Mouse (Mus musculus): ENCODE results near the gene Sspn.

The Sspn gene

DNA sequence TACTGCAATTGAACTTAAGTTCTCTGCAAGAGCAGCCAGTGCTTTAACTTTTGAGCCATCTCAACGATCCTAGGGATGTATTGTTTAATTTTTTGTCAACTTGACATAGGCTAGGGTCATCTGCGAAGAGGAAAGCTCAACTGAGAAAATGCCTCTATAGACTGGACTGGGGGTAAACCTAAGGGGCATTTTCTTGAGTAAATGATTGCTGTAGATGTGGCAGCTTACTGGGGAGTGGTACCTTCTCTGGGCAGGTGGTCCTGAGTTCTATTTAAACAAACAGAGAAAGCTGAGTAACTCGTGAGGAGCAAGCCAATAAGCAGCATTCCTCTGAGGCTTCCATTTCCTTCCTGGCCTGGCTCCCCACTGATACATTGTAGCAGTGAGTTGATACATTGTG lies at the start of gene Sspn:
Gene Sspn, plus strand, starts transcription at position 301 of the 400 bp plus-strand sequence.
- in situ Hi-C loops (cut with MboI, MseI), result no loop called here

DNA sequence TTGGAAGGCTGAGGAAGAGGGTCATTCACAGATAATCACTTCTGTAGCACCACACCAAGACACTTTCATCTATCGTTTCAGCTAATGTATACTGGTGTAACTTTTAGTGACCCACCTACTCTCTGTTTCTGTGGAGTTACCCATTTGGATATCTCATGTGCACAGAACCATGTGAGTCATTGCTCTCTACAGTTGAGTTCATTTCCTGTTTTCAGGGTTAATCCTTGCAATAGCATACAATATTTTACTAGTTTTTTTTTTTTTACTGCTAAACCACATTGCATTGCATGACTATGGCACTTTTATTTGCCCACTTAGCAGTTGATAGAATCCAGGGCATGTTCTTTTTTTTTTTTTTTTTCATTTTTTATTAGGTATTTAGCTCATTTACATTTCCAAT lies 48.4 kb upstream of the Sspn start:
- in situ Hi-C loops (cut with MboI, MseI), result no loop called here

DNA sequence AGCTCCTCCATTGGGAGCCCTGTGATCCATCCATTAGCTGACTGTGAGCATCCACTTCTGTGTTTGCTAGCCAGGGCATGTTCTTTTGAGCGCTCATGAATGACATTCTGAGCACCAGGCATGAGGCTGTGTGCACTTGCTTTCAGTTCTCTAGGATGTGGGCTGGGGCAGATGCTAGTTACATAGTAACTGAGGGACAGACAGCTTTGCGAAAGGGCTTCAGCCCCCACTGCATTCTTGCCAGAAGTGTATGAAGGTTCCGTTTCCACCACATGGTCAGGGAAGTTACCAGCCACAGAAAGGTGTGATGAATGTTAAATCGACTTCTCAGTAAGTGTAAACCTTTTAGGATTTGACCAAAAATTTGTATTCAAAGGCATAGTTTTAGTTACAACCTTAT lies 47.8 kb upstream of the Sspn start:
- in situ Hi-C loops (cut with MboI, MseI), result no loop called here

DNA sequence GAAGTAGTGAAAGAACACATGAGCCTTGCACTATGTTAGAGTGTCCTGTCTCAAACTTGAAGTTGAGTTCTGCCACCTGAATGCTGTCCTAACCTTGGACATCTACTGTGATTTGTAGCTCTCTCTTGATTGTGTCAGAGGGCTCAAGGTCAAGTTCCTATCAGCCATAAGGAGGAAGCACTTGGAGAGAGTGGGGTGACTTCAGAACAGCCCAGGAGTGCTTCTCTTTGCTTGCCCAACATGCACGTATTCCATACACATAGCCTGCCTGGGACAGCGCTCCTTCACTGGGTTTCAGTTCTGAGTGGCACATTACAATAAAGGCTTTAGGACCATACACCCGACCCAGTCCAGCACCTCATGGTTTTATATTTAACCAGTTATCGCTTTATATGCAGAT lies 46.4 kb upstream of the Sspn start:
- in situ Hi-C loops (cut with MboI, MseI), result no loop called here

DNA sequence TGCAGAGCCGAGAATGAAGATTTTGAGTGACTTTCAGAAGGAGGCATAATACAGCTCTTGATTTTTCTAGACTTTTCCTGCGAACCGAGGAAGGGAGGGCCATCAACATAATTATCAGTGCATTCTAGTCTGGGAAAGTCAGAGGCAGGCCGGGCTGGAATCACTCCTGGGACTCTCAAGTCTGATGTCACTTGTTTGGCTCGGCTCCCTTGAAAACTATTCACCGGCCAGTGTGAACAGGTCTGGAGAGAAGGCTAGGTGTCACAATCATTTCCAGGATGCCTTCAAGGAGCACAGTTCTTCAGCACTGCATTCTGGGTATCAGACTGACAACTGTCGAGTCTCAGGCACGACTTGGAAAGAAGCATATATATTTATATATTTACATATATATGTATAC lies 45.2 kb upstream of the Sspn start:
- in situ Hi-C loops (cut with MboI, MseI), result no loop called here

DNA sequence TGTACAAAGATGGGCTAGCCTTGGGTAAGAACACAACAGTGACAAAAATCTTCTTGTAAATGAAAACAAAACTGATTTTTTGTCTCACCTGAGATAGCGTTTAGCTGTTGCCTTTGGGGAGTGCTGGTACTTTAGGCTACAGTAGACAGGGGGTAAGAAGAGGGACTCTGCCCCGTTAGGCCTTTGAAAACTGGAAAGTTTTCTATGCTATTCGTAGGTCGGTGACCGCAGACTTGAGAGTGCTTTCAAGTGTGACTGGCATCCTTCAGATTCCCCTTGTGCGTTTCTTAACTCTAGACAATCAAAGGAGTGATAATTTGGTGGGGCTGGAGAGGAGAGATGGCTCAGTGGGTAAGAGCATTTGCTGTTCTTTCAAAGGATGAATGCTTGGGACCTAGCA lies 43.7 kb upstream of the Sspn start:
- in situ Hi-C loops (cut with MboI, MseI), result no loop called here

DNA sequence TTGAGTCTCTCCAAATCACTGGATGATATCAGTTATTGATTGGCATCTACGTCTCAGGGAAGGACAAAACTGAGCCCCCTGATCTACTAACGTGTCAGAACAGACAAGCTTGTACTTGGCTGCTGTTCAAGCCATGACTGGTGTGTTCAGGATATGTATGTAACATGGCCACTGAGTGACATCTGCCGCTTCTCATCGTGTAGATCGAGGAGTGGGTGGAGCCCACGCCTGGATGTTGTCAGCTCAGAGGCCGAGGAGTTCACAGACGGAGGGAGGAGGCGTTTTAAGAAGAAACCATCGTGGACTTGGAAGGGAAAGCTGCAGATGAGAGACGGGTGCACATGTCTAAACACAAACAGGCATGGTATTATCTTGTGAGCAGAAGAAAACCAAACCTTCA lies 39.5 kb upstream of the Sspn start:
- in situ Hi-C loops (cut with MboI, MseI), result no loop called here

DNA sequence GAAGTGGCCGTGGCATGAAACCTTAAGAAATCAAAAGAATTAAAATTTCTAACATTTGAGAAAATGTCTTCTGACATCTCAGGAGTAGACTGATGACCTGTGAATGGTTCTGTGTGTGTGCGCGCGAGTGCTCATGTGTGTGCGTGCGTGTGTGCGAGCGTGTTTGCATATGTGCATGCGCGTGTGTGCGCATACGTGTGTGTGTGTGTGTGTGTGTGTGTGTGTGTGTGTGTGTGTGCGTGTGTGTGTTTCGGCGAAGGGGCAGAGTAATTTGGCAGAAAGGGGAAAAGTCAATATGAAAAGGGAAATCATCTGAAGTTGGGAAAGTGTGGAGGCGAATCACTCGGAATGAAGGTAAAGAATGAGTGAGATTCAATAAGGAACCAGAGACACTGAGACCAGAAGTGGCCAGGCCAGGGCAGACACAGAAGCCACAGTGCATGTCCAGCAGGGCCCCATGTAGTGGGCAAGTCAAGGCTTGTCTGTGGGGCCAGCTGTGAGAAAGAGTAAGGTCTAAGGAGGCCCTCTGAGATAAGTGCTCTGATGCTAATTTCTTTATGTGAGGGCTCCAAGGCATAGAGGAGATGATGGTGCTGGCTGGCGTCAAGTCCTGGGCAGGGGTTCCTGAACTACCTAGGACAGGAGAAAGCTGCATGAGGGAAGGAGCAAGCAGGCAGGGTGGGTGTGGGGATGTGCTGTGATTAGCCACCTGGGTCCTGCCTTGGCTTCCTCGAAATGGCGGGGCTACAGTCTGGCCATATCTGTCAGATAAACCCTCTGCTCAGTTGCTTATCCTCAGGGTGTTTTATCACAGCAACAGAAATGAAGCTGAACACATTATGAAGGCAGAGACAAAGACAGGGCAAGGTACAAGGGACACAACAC lies 38.8 kb upstream of the Sspn start:
- in situ Hi-C loops (cut with MboI, MseI), result no loop called here

DNA sequence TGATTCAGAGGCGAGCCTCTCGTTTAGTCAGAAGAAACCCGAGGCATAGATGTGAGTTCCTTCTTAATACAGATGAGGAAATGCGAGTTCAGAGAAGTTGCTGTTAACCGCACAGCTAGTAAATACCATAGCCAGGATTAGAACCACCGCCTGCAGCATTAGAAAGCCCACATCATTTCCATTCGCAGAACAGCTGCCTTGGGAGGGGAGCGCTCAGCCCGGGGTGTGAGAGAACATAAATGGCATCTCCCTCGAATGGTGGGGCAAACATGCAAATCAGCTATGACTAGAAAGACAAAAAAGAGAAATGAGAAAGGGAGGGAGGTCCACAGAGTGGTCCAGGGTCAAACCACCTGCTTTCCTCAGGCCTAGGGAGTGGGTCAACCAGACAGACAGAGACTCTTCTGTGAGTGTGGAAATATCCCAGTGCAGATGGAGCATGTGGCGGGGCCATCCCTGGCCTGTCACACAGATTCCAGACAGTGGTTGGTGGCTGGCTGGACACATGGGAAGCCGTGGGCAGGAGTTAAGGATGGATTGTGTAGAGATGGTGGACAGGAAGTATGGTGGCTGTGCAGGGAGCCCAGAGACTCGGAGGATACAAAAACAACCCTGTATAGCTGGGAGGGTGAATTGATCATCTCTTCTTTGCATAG lies 37.9 kb upstream of the Sspn start:
- in situ Hi-C loops (cut with MboI, MseI), result no loop called here

DNA sequence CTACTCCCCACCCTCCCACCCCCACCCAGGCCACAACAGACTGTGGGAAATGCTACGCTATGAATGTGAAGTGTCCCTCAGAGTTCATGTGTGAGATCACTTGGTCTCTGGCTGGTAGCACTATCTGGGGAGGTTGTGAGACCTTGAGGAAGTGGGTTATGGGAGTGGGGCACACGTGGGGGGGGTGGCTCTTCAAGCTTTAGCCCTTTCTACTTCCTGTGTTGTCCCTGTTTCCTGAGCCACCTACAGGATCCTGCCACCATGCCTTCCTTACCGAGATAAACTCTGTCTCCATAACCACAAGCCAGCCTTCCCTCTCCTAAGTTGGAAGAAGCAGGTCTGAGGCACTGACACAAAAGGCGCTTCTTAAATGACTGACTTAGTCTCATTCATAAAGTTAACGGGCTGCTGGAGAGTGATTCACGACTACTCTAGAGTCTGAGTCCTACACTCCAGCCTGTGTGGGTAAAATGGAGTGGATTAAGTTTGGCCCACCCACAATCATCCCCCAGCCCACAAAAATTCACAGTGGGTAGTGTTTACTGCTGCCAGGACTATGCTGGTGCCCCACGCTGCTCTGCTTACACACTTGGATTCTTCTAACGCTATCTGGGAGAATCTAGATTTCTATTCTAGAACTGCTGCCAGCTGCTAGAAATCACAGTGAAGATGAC lies 36.6 kb upstream of the Sspn start:
- in situ Hi-C loops (cut with MboI, MseI), result no loop called here

DNA sequence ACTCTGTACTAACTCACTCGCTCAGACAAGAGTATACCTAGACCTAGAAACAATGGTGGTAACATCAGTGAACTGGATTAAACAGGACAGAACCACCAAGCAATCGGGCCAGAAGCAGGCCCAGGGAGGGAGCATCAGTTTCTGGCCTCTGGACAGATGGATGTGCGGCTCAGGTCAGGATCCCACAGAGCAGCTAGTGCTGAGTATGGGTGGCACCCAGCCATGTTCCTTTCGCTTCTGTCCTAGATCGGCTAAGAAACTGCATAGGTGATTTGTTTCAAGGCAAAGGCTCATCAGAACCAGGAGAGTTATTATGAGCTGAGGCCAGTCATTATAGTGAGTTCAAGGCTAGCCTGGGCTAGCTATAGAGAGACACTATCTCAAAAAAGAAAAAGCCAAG lies 27.3 kb upstream of the Sspn start:
- in situ Hi-C loops (cut with MboI, MseI), result no loop called here

DNA sequence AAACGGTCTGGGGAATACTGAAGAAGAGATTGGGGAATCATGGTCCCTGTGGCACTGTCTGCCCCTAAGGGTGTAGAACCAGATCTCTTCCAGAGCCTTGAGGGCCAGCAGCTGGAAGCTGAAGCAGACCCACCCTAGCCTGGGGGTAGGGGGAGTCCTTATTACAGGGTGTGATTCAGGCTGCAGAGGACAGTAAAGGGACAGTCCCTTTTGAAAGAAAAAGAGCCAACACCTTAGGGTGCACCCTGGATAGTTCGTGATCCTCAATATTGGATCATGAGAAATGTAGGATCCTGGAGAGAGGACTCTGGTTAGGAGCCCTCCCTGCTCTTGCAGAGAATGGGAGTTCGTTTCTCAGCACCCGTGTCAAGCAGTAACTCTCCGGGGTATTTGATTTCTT lies 26.8 kb upstream of the Sspn start:
- in situ Hi-C loops (cut with MboI, MseI), result no loop called here

DNA sequence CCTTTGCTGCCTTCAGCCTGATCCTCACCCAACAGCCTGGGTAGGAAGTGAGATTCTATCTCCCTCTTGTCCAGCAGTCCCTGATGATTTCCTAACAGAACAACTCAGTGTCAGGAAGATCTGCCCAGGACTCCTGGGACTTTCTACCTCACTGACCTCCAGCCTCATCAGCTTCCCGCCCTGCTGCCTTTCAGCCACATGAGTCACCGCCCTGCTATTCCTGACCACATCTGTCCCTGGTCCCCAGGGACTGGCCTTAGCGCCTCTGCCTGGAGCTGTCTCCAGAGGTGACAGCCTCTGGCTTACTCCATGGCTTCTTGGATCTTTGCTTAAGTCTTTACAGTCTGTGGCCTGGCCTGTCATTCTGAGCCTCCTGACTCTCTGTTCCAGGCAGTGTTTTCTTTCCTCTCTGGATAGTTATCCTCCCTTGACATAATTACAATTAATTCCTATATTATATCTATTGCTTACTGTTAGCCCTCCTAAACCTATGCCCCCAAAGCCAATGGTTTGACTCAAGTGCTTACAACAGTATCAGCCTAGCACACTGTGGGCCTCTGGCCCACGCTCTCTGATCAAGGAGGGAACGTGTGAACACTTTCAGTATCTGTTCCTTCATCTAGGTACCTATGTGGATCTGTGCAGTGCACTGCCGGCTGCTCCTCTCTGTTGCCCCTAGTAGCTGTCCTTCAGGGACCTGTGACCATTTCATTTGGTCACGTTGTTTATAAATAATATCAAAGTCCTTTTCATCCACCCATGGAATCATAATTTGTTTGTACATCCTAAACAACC lies 25.1 kb upstream of the Sspn start:
- in situ Hi-C loops (cut with MboI, MseI), result no loop called here

DNA sequence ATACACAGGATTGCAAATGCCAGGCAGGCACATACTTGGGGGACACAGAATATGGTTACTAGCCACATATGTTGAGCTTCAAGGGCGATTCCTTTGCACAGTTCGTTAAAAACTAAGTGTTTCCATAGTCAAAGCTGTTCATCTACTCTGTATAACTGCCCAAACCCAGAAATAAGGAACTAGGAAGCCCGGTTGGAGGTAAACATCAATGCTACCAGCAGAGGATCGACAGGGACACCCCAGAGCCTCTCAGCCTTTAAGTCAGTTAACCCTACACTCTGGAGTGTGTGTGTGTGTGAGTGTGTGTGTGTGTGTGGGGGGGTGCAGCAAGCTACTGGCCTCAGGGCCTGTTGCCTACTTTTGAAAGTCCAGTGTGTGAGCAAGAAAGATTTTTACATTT lies 21.5 kb upstream of the Sspn start:
- in situ Hi-C loops (cut with MboI, MseI), result no loop called here

DNA sequence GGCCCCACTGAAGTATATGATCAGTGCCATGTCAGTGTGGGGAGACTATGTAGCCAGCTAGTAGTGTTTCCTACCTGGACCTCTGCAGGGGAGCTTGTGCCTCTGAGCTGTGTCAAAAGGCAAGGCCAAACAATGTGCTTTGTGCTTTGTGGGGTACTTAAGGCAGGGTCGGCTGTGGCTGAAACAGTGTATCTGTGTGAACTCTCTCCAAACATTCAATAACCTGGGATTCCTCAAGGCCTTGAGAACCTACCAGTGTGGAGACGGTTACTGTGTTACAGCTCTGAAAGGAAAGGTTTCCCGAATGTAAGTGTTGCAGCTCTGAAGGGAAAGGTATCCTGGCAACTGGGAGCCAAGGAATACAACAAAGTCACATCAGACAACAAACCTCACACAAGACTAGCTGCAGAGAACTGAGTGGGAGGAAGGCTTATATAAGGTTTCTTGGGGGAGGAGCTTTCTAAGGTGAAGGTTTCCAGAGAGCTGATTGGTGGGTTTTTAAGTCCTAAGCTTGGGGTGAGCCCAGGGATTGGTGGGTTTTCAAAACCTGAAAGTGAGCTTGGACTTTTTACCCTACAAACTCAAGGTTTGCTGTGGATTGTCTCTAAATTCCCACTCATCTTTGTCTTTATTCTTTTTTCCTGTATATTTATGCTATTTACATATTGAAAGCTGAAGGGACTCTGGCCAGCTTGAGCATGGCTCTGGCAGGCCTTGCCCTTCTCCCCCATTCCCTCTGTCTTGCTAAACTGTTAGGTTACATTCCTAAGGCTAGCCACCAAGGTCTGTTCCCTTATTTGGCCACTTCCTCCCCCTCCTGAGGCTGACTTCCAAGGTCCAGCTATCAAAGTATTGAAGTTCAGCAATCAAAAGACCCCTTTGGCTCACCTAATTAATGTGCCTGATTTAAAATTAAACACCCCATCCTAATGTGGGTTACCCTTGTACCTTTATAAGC lies 20.7 kb upstream of the Sspn start:
- in situ Hi-C loops (cut with MboI, MseI), result no loop called here

DNA sequence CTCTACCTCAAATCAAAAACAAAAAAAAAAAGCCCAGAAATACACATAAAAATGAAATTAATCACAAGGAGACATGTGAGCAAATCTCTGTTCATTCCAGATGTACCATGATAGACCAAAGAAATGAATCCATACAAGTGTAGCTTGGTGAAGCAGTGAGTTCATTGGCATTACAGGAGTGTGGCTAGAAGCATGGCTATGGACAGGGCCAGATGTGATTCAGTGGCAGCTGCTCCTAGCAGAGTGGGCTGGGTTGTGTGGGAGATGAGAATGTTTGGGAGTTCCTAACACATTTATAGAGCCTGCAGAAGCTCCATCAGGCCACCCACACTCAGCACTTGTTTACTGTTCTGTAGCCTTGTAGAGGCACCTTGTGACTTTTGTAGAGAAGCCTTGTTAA lies 19.2 kb upstream of the Sspn start:
- in situ Hi-C loops (cut with MboI, MseI), result no loop called here

DNA sequence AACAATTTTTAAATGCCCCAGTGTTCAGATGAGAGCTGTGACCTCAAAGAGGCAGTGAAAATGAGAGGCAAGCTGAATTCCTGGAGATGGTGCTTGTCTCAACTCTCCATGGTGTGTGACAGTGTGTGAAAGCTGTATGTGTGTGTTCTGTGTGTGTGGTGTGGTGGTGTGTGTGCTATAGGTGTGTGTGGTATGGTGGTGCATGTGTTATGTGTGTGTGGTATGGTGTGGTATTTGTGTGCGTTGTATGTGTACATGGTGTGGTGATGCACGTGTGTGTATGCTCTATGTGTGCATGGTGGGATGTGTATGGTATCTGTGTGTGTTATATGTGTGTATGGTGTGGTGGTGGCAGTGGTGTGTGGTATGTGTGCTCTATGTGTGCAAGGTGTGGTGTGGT lies 16.0 kb upstream of the Sspn start:
- in situ Hi-C loops (cut with MboI, MseI), result no loop called here

DNA sequence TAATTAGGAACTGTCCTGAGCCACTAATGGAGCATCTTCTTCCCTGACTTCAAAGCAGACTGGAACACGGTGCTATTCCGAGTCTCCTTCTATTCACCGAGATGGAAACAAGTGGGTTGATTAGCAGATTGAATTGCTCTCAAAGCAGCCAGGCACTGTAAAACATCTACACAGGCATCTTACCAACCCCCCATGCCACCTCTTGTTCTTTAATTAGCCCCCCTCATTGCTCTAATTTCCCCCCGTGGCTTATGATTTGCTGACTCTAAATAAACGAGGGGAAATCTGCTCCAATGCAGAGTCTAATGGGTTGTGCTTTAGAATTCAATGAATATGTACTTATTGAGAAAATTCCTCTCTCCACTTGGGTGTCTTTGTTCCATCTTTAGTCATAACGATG lies 15.0 kb upstream of the Sspn start:
- in situ Hi-C loops (cut with MboI, MseI), result no loop called here

DNA sequence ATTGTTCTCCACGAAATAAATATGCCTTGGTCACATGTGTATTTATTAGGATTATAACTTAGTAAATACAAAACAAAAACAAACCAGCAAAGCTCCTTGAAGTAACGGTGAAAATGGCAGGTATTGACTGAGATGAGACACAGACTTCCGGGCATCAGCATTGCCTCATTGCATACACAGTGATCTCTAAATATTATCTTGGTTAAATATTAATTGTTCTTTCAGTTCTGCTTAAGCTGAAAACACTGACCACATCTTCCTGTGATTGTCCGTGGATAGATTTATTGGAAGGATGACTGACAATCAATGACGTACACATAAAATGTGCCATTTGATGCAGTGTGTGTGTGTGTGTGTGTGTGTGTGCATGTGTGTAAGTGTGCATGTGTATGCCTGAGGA lies 13.2 kb upstream of the Sspn start:
- in situ Hi-C loops (cut with MboI, MseI), result no loop called here

DNA sequence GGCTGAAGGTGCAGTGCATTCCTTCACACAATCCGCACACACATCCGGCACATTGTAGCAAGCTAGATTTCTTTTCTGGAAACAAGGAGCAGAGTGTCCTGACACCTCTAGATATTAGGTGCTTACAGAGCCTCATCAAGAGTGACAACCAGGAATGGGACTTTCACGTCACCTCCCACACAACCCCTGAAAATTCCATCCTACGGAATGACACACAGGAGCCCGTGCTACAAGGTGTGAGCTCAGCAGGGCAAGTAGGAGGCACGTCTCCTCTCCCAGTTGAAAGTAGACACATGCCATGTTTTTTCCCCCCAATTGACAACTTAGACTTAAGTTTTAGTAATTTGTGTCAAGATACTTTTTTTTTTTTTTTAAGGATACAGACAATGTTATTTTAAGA lies 7.8 kb upstream of the Sspn start:
- in situ Hi-C loops (cut with MboI, MseI), result loop anchor here (5.0 kb wide), 1 partner anchor 96 kb away; no protein-coding TSS in a partner anchor
